Mouse (Mus musculus) liver, adult 2 months (tissue): Measurements from ENCODE around the gene Lrp2bp. TPM values are rescaled to one million over a fixed set of nuclear protein-coding genes. Genes with fewer than 3 reads are reported as not detected.

Source experiments
- DNase-seq: peaks from one replicate; pipeline ENCODE4 v3.0.0-alpha.2; 2011; ENCODE audit warnings: low read depth, low spot score; ENCODE audit errors: extremely low read depth
- H3K27ac ChIP-seq: fragments of 200-500 bp; replicated peaks from 2 replicates; pipeline ENCODE4 v1.5.1; 2012; ENCODE audit warnings: low read depth, mild to moderate bottlenecking, control low read depth, inconsistent platforms, low read length; ENCODE audit not compliant: insufficient read depth
- H3K27me3 ChIP-seq: fragments of 200-500 bp; 2 replicates; pipeline ENCODE4 v1.6.1; 2012; ENCODE audit warnings: mild to moderate bottlenecking, moderate library complexity, low read length, inconsistent platforms; ENCODE audit not compliant: control insufficient read depth, insufficient read depth
- H3K36me3 ChIP-seq: fragments of 200-500 bp; 2 replicates; pipeline ENCODE4 v1.6.1; 2012; ENCODE audit warnings: low read length, inconsistent platforms; ENCODE audit not compliant: control insufficient read depth, insufficient read depth
- H3K4me1 ChIP-seq: fragments of 200-500 bp; 2 replicates; pipeline ENCODE4 v1.6.1; 2011; ENCODE audit warnings: low read length; ENCODE audit not compliant: control insufficient read depth, insufficient read depth
- H3K4me3 ChIP-seq: fragments of 200-500 bp; 2 replicates; pipeline ENCODE4 v1.5.1; 2011; ENCODE audit warnings: low read depth, mild to moderate bottlenecking, control low read depth, low read length, moderate library complexity; ENCODE audit not compliant: insufficient read depth
- H3K79me2 ChIP-seq: fragments of 200-500 bp; 2 replicates; pipeline ENCODE4 v1.6.1; 2012; ENCODE audit warnings: inconsistent platforms, mild to moderate bottlenecking, low read length, moderate library complexity; ENCODE audit not compliant: control insufficient read depth, insufficient read depth
- H3K9ac ChIP-seq: fragments of 200-500 bp; 2 replicates; pipeline ENCODE4 v1.6.1; 2012; ENCODE audit warnings: low read depth, mild to moderate bottlenecking, control low read depth, inconsistent platforms, low read length
- CTCF ChIP-seq: fragments of 200-500 bp; IDR thresholded peaks from 2 replicates; pipeline ENCODE4 v1.5.1; 2011; ENCODE audit warnings: low read depth, low read length, control low read depth
- POLR2A ChIP-seq: fragments of 200-500 bp; IDR thresholded peaks from 2 replicates; pipeline ENCODE4 v1.6.1; 2011; ENCODE audit warnings: low read length, control low read depth; ENCODE audit not compliant: insufficient read depth; ENCODE audit errors: extremely low read depth
- WGBS: fragments of 180-500 bp; shearing (Covaris S2); methylation state at CpG from one replicate; pipeline ENCODE4 v1.1.7; 2018; 5-methylcytosine and 5-hydroxymethylcytosine counted together
- polyA plus RNA-seq: library from polyadenylated mRNA; depleted of rRNA; stranded (reverse); fragments of >200 nt; gene quantifications from 2 replicates; pipeline ENCODE4 v1.2.3, GENCODE M21; 2012
- total RNA-seq: library from RNA; depleted of rRNA; stranded (reverse); fragments of >200 nt; gene quantifications from 2 replicates; pipeline ENCODE4 v1.2.3, GENCODE M21; 2014

Lrp2bp gene
- total and polyA plus RNA-seq, 2 experiments, result 0.65 to 0.73 TPM

- peak; percentile 62 for DNase-seq
- Histone ChIP-seq H3K4me3 (peak overlapping the region; percentile 53), H3K36me3 (peaks cover 8% of the 10 kb centered on the region), H3K27ac (peak overlapping the region; percentile 53), H3K4me1 (peaks cover 2% of the 10 kb centered on the region), H3K9ac (peak overlapping the region; percentile 56), H3K79me2 (peaks cover 2% of the 10 kb centered on the region; the same call in 1 of the 2 replicates), H3K27me3 (no peaks in the 10 kb centered on the region)
- 33% methylated on average over 11 of the region's 11 CpGs for WGBS
- no peak for TF ChIP-seq CTCF
- TF ChIP-seq POLR2A, result no peak
Observed at GRCm38 (mm10) chr8:45975837-45976468, 23.1 kb upstream of the Lrp2bp start.

GRCm38 (mm10) chr8:45986665-45987064 is 12.4 kb upstream of the Lrp2bp start:
- WGBS, result 59% methylated on average over 3 of the region's 3 CpGs
- no peak for TF ChIP-seq CTCF
- TF ChIP-seq POLR2A, result no peak
- no peaks in the 10 kb centered on the region for H3K79me2 ChIP-seq
- no peaks in the 10 kb centered on the region for H3K27me3 ChIP-seq
- DNase-seq, result no peak
- H3K4me3 ChIP-seq, result no peak overlapping the region
- no peak overlapping the region for H3K9ac ChIP-seq
- H3K4me1 ChIP-seq, result no peaks in the 10 kb centered on the region
- peaks cover 46% of the 10 kb centered on the region for H3K36me3 ChIP-seq
- H3K27ac ChIP-seq, result no peak overlapping the region

- H3K79me2 ChIP-seq, result no peaks in the 10 kb centered on the region
- H3K9ac ChIP-seq, result no peak overlapping the region
- no peak for TF ChIP-seq CTCF
- TF ChIP-seq POLR2A, result no peak
- no peak overlapping the region for H3K4me3 ChIP-seq
- DNase-seq, result no peak
- 71% methylated on average over 2 of the region's 2 CpGs for WGBS
- no peaks in the 10 kb centered on the region for H3K4me1 ChIP-seq
- H3K27ac ChIP-seq, result no peak overlapping the region
- no peaks in the 10 kb centered on the region for H3K27me3 ChIP-seq
- peaks cover 38% of the 10 kb centered on the region for H3K36me3 ChIP-seq
Observed at GRCm38 (mm10) chr8:45988189-45988588, 10.9 kb upstream of the Lrp2bp start.

GRCm38 (mm10) chr8:45990631-45991310 is 8.3 kb upstream of the Lrp2bp start:
- no peaks in the 10 kb centered on the region for H3K4me1 ChIP-seq
- peaks cover 31% of the 10 kb centered on the region for H3K36me3 ChIP-seq
- no peak for TF ChIP-seq CTCF
- TF ChIP-seq POLR2A, result no peak
- no peaks in the 10 kb centered on the region for H3K79me2 ChIP-seq
- no peaks in the 10 kb centered on the region for H3K27me3 ChIP-seq
- no peak overlapping the region for H3K9ac ChIP-seq
- DNase-seq, result no peak
- H3K4me3 ChIP-seq, result no peak overlapping the region
- no peak overlapping the region for H3K27ac ChIP-seq
- WGBS, result 96% methylated on average over 4 of the region's 4 CpGs

- 93% methylated on average over 2 of the region's 2 CpGs for WGBS
- Histone ChIP-seq H3K4me1 (0 out of 2 replicates have a peak, but pooled peaks cover 1% of the 10 kb centered on the region), H3K4me3 (no peak overlapping the region), H3K79me2 (no peaks in the 10 kb centered on the region), H3K36me3 (peaks cover 33% of the 10 kb centered on the region), H3K27ac (no peak overlapping the region), H3K27me3 (no peaks in the 10 kb centered on the region), H3K9ac (no peak overlapping the region)
- peak; percentile 61 for TF ChIP-seq CTCF
- TF ChIP-seq POLR2A, result no peak
- no peak for DNase-seq
Observed at GRCm38 (mm10) chr8:45994111-45994510, 5.0 kb upstream of the Lrp2bp start.

GRCm38 (mm10) chr8:45995576-45995975 is 3.5 kb upstream of the Lrp2bp start:
- peaks cover 4% of the 10 kb centered on the region; the same call in 1 of the 2 replicates for H3K4me1 ChIP-seq
- TF ChIP-seq POLR2A (no peak), CTCF (no peak)
- H3K4me3 ChIP-seq, result no peak overlapping the region
- H3K27ac ChIP-seq, result no peak overlapping the region; the same call in 1 of the 2 replicates
- no peaks in the 10 kb centered on the region for H3K79me2 ChIP-seq
- peaks cover 30% of the 10 kb centered on the region for H3K36me3 ChIP-seq
- peak; percentile 51 for DNase-seq
- no peaks in the 10 kb centered on the region for H3K27me3 ChIP-seq
- 52% methylated on average over 3 of the region's 3 CpGs for WGBS
- H3K9ac ChIP-seq, result no peak overlapping the region
